Mouse (Mus musculus): ENCODE data around the gene Rasl10b. TPM values are rescaled to one million over a fixed set of nuclear protein-coding genes. Genes with fewer than 3 reads are reported as not detected.

The Rasl10b gene
- total and polyA plus RNA-seq, 2 experiments from 2014 or later = 38.6 to 99.0 TPM

DNA sequence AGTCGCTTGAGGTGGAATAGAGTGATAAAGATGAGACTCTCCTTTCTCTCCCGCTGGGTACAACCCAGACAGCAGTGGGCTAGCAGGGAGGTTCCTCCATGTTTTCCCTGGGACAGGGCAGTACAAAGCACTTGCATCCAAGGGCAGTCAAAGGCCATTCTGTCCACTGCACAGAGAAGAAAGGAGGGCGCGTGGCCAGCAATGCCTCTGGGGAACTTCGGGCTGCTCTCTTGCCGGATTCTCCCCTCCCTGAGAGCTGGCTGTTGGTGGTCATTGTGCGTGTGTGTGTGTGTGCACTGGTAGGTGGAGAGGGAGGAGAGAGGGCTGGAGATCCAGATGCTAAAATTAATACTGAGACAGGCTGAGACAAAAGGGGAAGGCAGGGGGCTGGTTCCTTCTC, 32.3 kb downstream of the Rasl10b start:
- DNase-seq = no peak
- H3K4me2 ChIP-seq (ENCODE audit: low read depth) = 0 out of 2 replicates have a peak overlapping the region, but pooled peaks have one; percentile 76

DNA sequence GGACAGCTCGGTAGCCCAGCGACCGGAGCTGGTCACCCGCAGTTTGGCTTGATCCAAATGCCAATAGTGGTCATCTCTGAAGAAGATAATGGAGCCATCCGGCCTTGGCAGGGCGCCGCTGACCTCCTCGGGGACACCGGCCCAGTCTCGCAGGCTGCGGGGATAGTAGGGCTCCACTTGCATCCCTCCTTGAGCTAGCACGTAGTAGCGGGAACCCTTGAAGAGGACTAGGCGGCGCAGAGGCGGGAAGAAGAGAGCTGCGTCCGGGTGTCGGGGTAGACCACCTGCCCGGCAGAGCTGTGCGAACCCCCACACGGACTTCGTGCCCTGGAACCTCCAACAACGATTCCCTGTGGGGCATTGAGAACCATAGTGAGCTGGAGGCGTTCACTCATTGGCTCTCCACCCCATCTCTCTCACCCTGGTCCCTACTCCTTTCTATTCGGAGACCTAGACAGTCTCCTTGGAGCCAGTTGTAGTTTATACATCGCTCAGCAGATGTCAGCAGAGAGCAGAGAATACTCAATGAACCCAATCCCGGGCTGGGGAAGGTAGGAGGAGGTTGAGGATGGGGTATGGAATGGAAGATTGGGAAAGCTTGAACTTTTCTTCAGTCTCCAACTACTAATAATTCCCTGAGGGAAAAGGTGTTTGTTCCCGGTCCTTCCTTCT, 33.8 kb downstream of the Rasl10b start:
- Histone ChIP-seq H3K4me3 (ENCODE audit: low read depth, low read length) (peak overlapping the region; percentile 21), H3K9ac (no peak overlapping the region; the same call in 1 of the 2 replicates), H3K9me3 (ENCODE audit: low read length) (0 out of 2 replicates have a peak, but pooled peaks cover 3% of the 10 kb centered on the region), H3K36me3 (ENCODE audit: insufficient read depth) (no peaks in the 10 kb centered on the region), H3K4me2 (ENCODE audit: low read depth) (peak overlapping the region; percentile 51), H3K27ac (ENCODE audit: low read depth, low read length) (no peak overlapping the region), H3K4me1 (ENCODE audit: insufficient read depth) (no peaks in the 10 kb centered on the region), H3K27me3 (ENCODE audit: insufficient read depth, low read length) (peaks cover 39% of the 10 kb centered on the region)
- peak; percentile 86 for TF ChIP-seq CTCF (IDR thresholded peaks at IDR 0.05; ENCODE audit: low read depth)
- ATAC-seq (peak; percentile 64), DNase-seq (peak; percentile 90)
- 12% methylated on average over 29 of the region's 29 CpGs for WGBS

More for the DNA sequence above, 32.3 kb downstream of the Rasl10b start:
- no peak for ATAC-seq
- no peak for TF ChIP-seq CTCF (IDR thresholded peaks at IDR 0.05; ENCODE audit: low read depth)
- 0 out of 2 replicates have a peak, but pooled peaks cover 3% of the 10 kb centered on the region for H3K9me3 ChIP-seq (ENCODE audit: low read length)
- no peaks in the 10 kb centered on the region for H3K36me3 ChIP-seq (ENCODE audit: insufficient read depth)
- H3K27ac ChIP-seq (ENCODE audit: low read depth, low read length) = no peak overlapping the region
- H3K9ac ChIP-seq = no peak overlapping the region
- H3K27me3 ChIP-seq (ENCODE audit: insufficient read depth, low read length) = peaks cover 39% of the 10 kb centered on the region
- H3K4me3 ChIP-seq (ENCODE audit: low read depth, low read length) = peak overlapping the region; percentile 61; the same call in 1 of the 2 replicates
- 36% methylated on average over 7 of the region's 7 CpGs for WGBS
- H3K4me1 ChIP-seq (ENCODE audit: insufficient read depth) = no peaks in the 10 kb centered on the region

DNA sequence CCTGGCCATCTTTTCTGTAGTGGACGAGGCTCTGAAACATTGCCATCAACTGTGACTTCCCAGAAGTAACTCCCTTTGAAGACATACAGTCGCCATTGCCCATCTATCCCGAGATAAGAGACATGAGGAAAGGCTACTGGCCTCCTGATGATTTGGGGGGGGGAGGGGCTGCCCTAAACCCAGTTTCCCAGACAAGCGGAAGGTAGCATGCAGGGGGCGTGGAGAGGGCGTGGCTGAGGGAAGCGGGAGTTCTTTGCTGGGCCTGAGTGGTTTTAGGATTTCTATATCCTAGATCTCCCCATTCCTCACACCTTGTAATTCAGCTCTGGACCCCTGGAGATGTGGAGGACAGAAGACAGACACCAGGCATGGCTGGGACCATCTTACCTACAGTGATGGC, 34.9 kb downstream of the Rasl10b start:
- ATAC-seq = no peak
- 9% methylated on average over 7 of the region's 7 CpGs for WGBS
- H3K27me3 ChIP-seq (ENCODE audit: insufficient read depth, low read length) = peaks cover 39% of the 10 kb centered on the region

GRCm38 (mm10) chr11:83445001-83445400, 36.1 kb downstream of the Rasl10b start:
- no peak overlapping the region for H3K27ac ChIP-seq (ENCODE audit: low read depth, low read length)
- ATAC-seq (no peak), DNase-seq (no peak)
- no peaks in the 10 kb centered on the region for H3K36me3 ChIP-seq (ENCODE audit: insufficient read depth)
- H3K9ac ChIP-seq = no peak overlapping the region
- 34% methylated on average over 19 of the region's 19 CpGs for WGBS
- H3K9me3 ChIP-seq (ENCODE audit: low read length) = 0 out of 2 replicates have a peak, but pooled peaks cover 3% of the 10 kb centered on the region
- H3K4me1 ChIP-seq (ENCODE audit: insufficient read depth) = no peaks in the 10 kb centered on the region
- peaks cover 37% of the 10 kb centered on the region for H3K27me3 ChIP-seq (ENCODE audit: insufficient read depth, low read length)
- no peak for TF ChIP-seq CTCF (IDR thresholded peaks at IDR 0.05; ENCODE audit: low read depth)
- H3K4me3 ChIP-seq (ENCODE audit: low read depth, low read length) = 0 out of 2 replicates have a peak overlapping the region, but pooled peaks have one; percentile 11
- H3K4me2 ChIP-seq (ENCODE audit: low read depth) = peak overlapping the region; percentile 37

More for the DNA sequence above, 34.9 kb downstream of the Rasl10b start:
- no peak overlapping the region for H3K27ac ChIP-seq (ENCODE audit: low read depth, low read length)
- DNase-seq = no peak
- no peaks in the 10 kb centered on the region for H3K36me3 ChIP-seq (ENCODE audit: insufficient read depth)
- no peak overlapping the region for H3K4me3 ChIP-seq (ENCODE audit: low read depth, low read length)
- 0 out of 2 replicates have a peak, but pooled peaks cover 3% of the 10 kb centered on the region for H3K9me3 ChIP-seq (ENCODE audit: low read length)
- H3K9ac ChIP-seq = no peak overlapping the region
- TF ChIP-seq CTCF (IDR thresholded peaks at IDR 0.05; ENCODE audit: low read depth) = no peak
- H3K4me2 ChIP-seq (ENCODE audit: low read depth) = no peak overlapping the region
- no peaks in the 10 kb centered on the region for H3K4me1 ChIP-seq (ENCODE audit: insufficient read depth)

- no peak overlapping the region for H3K4me2 ChIP-seq (ENCODE audit: low read depth)
- H3K4me1 ChIP-seq (ENCODE audit: insufficient read depth) = no peaks in the 10 kb centered on the region
- H3K27me3 ChIP-seq (ENCODE audit: insufficient read depth, low read length) = peaks cover 26% of the 10 kb centered on the region
- H3K36me3 ChIP-seq (ENCODE audit: insufficient read depth) = no peaks in the 10 kb centered on the region
- no peak for TF ChIP-seq CTCF (IDR thresholded peaks at IDR 0.05; ENCODE audit: low read depth)
- no peak overlapping the region for H3K4me3 ChIP-seq (ENCODE audit: low read depth, low read length)
- no peak for DNase-seq
- no peak overlapping the region for H3K27ac ChIP-seq (ENCODE audit: low read depth, low read length)
- H3K9ac ChIP-seq = no peak overlapping the region; the same call in 1 of the 2 replicates
- WGBS = 89% methylated on average over 10 of the region's 10 CpGs
- no peak for ATAC-seq
- 0 out of 2 replicates have a peak, but pooled peaks cover 3% of the 10 kb centered on the region for H3K9me3 ChIP-seq (ENCODE audit: low read length)
Observed at GRCm38 (mm10) chr11:83447612-83448011, 38.7 kb downstream of the Rasl10b start.

- ATAC-seq = no peak
- H3K27ac ChIP-seq (ENCODE audit: low read depth, low read length) = no peak overlapping the region
- H3K4me2 ChIP-seq (ENCODE audit: low read depth) = no peak overlapping the region
- TF ChIP-seq CTCF (IDR thresholded peaks at IDR 0.05; ENCODE audit: low read depth) = no peak
- H3K27me3 ChIP-seq (ENCODE audit: insufficient read depth, low read length) = peaks cover 23% of the 10 kb centered on the region
- H3K4me1 ChIP-seq (ENCODE audit: insufficient read depth) = no peaks in the 10 kb centered on the region
- H3K9me3 ChIP-seq (ENCODE audit: low read length) = 0 out of 2 replicates have a peak, but pooled peaks cover 3% of the 10 kb centered on the region
- H3K9ac ChIP-seq = no peak overlapping the region
- DNase-seq = no peak
- H3K36me3 ChIP-seq (ENCODE audit: insufficient read depth) = no peaks in the 10 kb centered on the region
- 49% methylated on average over 16 of the region's 16 CpGs for WGBS
- H3K4me3 ChIP-seq (ENCODE audit: low read depth, low read length) = no peak overlapping the region
Observed at GRCm38 (mm10) chr11:83448021-83448926, 39.3 kb downstream of the Rasl10b start.

All from forebrain, postnatal 0 days (tissue).